Mouse (Mus musculus): Measurements from ENCODE around the gene Ldhb.

- no peak for TF ChIP-seq CTCF (conservative IDR thresholded peaks at IDR 0.05 in 1 of 2, IDR thresholded peaks at IDR 0.05 in 1 of 2; ENCODE audit: low read depth in 2 of 2, low read length in 2 of 2)
- TF ChIP-seq ZC3H11A (IDR thresholded peaks at IDR 0.05; ENCODE audit: low read depth, low read length), result no peak
- no peak for TF ChIP-seq JUND (conservative IDR thresholded peaks at IDR 0.05; ENCODE audit: low read depth, low read length)
- TF ChIP-seq EP300 (IDR thresholded peaks at IDR 0.05; ENCODE audit: low read length), result no peak
- no peak for TF ChIP-seq USF2 (conservative IDR thresholded peaks at IDR 0.05; ENCODE audit: low read depth, low read length)
- no peak for TF ChIP-seq USF1 (IDR thresholded peaks at IDR 0.05; ENCODE audit: low read depth, low read length)
- TF ChIP-seq RAD21 (IDR thresholded peaks at IDR 0.05; ENCODE audit: low read depth, low read length), result no peak
- no peak for TF ChIP-seq MYC (IDR thresholded peaks at IDR 0.05; ENCODE audit: low read depth, low read length)
- no peak for TF ChIP-seq KAT2A (IDR thresholded peaks at IDR 0.05; ENCODE audit: insufficient replicate concordance, low read length)
- no peak for TF ChIP-seq UBTF (IDR thresholded peaks at IDR 0.05; ENCODE audit: low read depth, low read length)
These were observed 22.2 kb downstream of the Ldhb start for GRCm38 (mm10) chr6:142485478-142486123.
